Mouse (Mus musculus) cerebellum, adult 2 months (tissue): ENCODE measurements around the gene Spert. TPM values are rescaled to one million over a fixed set of nuclear protein-coding genes. Genes with fewer than 3 reads are reported as not detected.

Experiments
- DNase-seq, 2 experiments: peaks; one replicate each; pipeline ENCODE4 v3.0.0; 2021
- H3K27ac ChIP-seq: fragments of 200-500 bp; 2 replicates; pipeline ENCODE4 v1.5.1; 2012; ENCODE audit warnings: low read length, control low read depth, inconsistent platforms; ENCODE audit not compliant: insufficient read depth
- H3K27me3 ChIP-seq: fragments of 200-500 bp; 2 replicates; pipeline ENCODE4 v1.6.1; 2012; ENCODE audit warnings: inconsistent platforms, mild to moderate bottlenecking, low read length, moderate library complexity; ENCODE audit not compliant: control insufficient read depth, insufficient read depth
- H3K4me1 ChIP-seq: fragments of 200-500 bp; 2 replicates; pipeline ENCODE4 v1.6.1; 2011; ENCODE audit warnings: low read length; ENCODE audit not compliant: control insufficient read depth, insufficient read depth
- H3K4me3 ChIP-seq: fragments of 200-500 bp; replicated peaks from 2 replicates; pipeline ENCODE3; 2011; ENCODE audit warnings: mild to moderate bottlenecking, low read depth, low read length, control low read depth; ENCODE audit not compliant: insufficient read depth
- CTCF ChIP-seq: fragments of 200-500 bp; IDR thresholded peaks from 2 replicates; pipeline ENCODE4 v1.5.1; 2011; ENCODE audit warnings: low read depth, mild to moderate bottlenecking, control low read depth, low read length, moderate library complexity, borderline replicate concordance; ENCODE audit not compliant: insufficient read depth
- POLR2A ChIP-seq: fragments of 200-500 bp; IDR thresholded peaks from 2 replicates; pipeline ENCODE4 v1.6.1; 2011; ENCODE audit warnings: low read length, control low read depth, borderline replicate concordance; ENCODE audit not compliant: insufficient read depth
- WGBS: fragments of 180-500 bp; shearing (Covaris S2); methylation state at CpG from one replicate; pipeline ENCODE4 v1.1.7; 2018; 5-methylcytosine and 5-hydroxymethylcytosine counted together
- polyA plus RNA-seq: library from polyadenylated mRNA; depleted of rRNA; stranded (reverse); fragments of >200 nt; gene quantifications from 2 replicates; pipeline ENCODE4 v1.2.3, GENCODE M21; 2012; rRNA removed

Spert gene
- polyA plus RNA-seq, result not detected in 2 replicates

- Histone ChIP-seq H3K27me3 (no peaks in the 10 kb centered on the region), H3K4me3 (no peak within 1 kb of the TSS), H3K27ac (no peak within 1 kb of the TSS), H3K4me1 (no peaks in the 10 kb centered on the region)
- no peak for DNase-seq
- WGBS, result 50% methylated on average over 3 of the region's 3 CpGs
- no peak for TF ChIP-seq POLR2A
- no peak for TF ChIP-seq CTCF
Measured at GRCm38 (mm10) chr14:75592978-75593377, at the start of gene Spert. TSS of gene Spert (minus strand) at chr14:75593116.

GRCm38 (mm10) chr14:75642080-75642479 lies 49.2 kb upstream of the Spert start, which contains the start of gene Erich6b:
TSS of gene Erich6b (plus strand) at chr14:75642259.
- TF ChIP-seq CTCF, result no peak
- TF ChIP-seq POLR2A, result no peak
- no peak for DNase-seq
- Histone ChIP-seq H3K27me3 (no peaks in the 10 kb centered on the region), H3K27ac (no peak within 1 kb of the TSS), H3K4me1 (peaks cover 7% of the 10 kb centered on the region; the same call in 1 of the 2 replicates), H3K4me3 (no peak within 1 kb of the TSS)
- WGBS, result 73% methylated on average over 8 of the region's 8 CpGs

GRCm38 (mm10) chr14:75641369-75641768 lies 48.5 kb upstream of the Spert start:
- no peak overlapping the region for H3K4me3 ChIP-seq
- H3K27ac ChIP-seq, result no peak overlapping the region
- WGBS, result 80% methylated on average over 6 of the region's 6 CpGs
- no peaks in the 10 kb centered on the region for H3K27me3 ChIP-seq
- TF ChIP-seq CTCF (peak; percentile 15; the same call in 1 of the 2 replicates), POLR2A (no peak)
- DNase-seq, result no peak
- H3K4me1 ChIP-seq, result peaks cover 8% of the 10 kb centered on the region; the same call in 1 of the 2 replicates

- H3K4me1 ChIP-seq, result peaks cover 8% of the 10 kb centered on the region; the same call in 1 of the 2 replicates
- H3K27me3 ChIP-seq, result no peaks in the 10 kb centered on the region
- peak in 1 of 2 experiments; percentile 12 for DNase-seq
- no peak overlapping the region for H3K27ac ChIP-seq
- no peak for TF ChIP-seq CTCF
- no peak for TF ChIP-seq POLR2A
- 98% methylated on average over 2 of the region's 2 CpGs for WGBS
- no peak overlapping the region for H3K4me3 ChIP-seq
Measured at GRCm38 (mm10) chr14:75640846-75641245, 47.9 kb upstream of the Spert start.

GRCm38 (mm10) chr14:75637641-75638040 lies 44.7 kb upstream of the Spert start:
- peak; percentile 46 to 81 for DNase-seq
- 6% methylated on average over 4 of the region's 4 CpGs for WGBS
- Histone ChIP-seq H3K4me1 (peaks cover 18% of the 10 kb centered on the region; the same call in 1 of the 2 replicates), H3K27me3 (no peaks in the 10 kb centered on the region), H3K4me3 (no peak overlapping the region), H3K27ac (no peak overlapping the region)
- TF ChIP-seq CTCF (no peak), POLR2A (no peak)

GRCm38 (mm10) chr14:75636107-75636506 lies 43.2 kb upstream of the Spert start:
- DNase-seq, result no peak
- Histone ChIP-seq H3K4me1 (peaks cover 18% of the 10 kb centered on the region; the same call in 1 of the 2 replicates), H3K27me3 (no peaks in the 10 kb centered on the region), H3K27ac (no peak overlapping the region), H3K4me3 (no peak overlapping the region)
- WGBS, result 77% methylated on average over 7 of the region's 7 CpGs
- TF ChIP-seq POLR2A, result no peak
- TF ChIP-seq CTCF, result no peak

GRCm38 (mm10) chr14:75635350-75635749 lies 42.4 kb upstream of the Spert start:
- TF ChIP-seq CTCF, result no peak
- no peak for TF ChIP-seq POLR2A
- peak; percentile 75 to 83 for DNase-seq

GRCm38 (mm10) chr14:75628870-75629269 lies 36.0 kb upstream of the Spert start:
- no peaks in the 10 kb centered on the region for H3K4me1 ChIP-seq
- DNase-seq, result no peak
- H3K27me3 ChIP-seq, result no peaks in the 10 kb centered on the region
- TF ChIP-seq POLR2A (no peak), CTCF (no peak)
- H3K4me3 ChIP-seq, result no peak overlapping the region
- WGBS, result 93% methylated on average over 8 of the region's 8 CpGs
- no peak overlapping the region for H3K27ac ChIP-seq

More at GRCm38 (mm10) chr14:75635350-75635749, 42.4 kb upstream of the Spert start:
- Histone ChIP-seq H3K4me3 (no peak overlapping the region), H3K27me3 (no peaks in the 10 kb centered on the region), H3K4me1 (peaks cover 18% of the 10 kb centered on the region; the same call in 1 of the 2 replicates), H3K27ac (no peak overlapping the region)
- 11% methylated on average over 12 of the region's 12 CpGs for WGBS
